Mouse (Mus musculus): ENCODE measurements around the gene Nr1d1. TPM values are rescaled to one million over a fixed set of nuclear protein-coding genes. Genes with fewer than 3 reads are reported as not detected.

The Nr1d1 gene
- polyA plus RNA-seq, 1 experiment = 4.1 TPM

DNA sequence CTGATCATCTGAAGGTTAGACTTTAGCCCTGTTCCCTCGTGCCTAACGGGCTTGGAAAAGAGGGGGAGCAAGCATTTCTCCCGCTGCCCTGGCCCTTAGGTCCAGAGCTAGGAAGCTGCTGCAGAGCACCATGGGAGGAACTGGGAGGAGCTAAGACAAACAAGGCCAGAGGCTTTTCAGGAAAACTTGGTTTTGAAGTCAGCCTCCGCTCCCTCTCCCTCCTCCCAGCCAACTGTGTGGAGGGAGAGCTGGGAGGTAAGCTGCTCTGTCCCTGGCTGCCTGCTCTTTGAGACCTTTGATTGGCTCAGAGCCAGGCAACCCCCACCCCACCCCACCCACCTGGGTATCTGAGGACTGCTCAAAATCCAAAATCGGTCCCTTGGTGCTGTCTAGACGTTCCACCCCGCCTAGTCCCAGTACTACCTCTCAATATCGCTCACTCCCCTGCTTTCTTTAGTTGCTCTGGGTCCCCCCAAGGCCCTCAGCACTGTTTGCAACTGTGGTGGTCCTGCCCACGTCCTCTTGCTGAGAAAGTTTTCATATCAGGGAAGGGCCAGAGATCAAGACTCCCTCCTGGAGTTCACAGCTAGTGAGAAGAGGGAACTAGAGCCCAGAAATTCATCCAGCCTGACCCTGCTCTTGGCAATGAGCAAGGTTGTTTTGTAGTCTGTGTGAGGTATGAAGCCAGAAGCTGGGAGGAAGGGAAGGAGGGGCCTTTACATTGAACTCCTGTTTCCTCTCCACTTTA lies 1.9 kb upstream of the Nr1d1 start:
- DNase-seq (ENCODE audit: low read depth) = peak; percentile 57

DNA sequence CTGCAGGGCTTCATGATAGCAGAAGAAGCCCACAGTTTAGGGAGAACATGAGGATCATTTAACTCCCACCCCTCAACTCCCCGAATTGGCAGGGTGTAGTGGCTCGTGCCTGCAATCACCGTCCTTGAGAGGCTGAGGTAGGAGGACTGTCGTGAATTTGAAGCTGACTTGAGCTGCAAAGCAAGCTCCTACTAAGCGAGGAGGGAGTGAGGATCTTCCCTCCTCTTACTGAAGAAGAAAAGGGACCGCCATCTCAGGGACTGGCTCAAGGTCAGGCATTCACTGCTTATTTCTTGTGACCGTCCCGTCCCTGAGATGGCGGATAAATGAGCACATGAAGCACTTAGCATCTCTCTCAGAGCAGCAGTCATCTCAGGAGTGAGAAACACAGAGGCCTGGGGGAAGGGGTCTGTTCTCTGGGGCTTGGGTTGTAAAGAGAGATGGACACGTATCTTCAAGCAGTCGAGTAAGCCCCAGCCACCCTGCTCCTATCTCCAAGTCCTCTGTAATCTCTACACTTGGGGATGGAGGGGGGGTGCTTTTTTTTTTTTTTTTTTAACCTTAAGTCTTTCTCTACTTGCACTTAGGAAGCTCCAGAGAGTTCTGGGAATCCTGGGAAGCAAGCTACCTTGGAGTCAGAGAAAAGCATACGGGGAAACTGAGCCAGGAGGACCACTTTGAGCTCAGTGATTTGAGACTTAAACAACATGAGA lies 1.1 kb upstream of the Nr1d1 start:
- no peak for DNase-seq (ENCODE audit: low read depth)
- no peak for TF ChIP-seq POLR2A (IDR thresholded peaks at IDR 0.05; ENCODE audit: borderline replicate concordance, extremely low read depth, insufficient read depth, insufficient read length, poor library complexity, severe bottlenecking)
- TF ChIP-seq CTCF (IDR thresholded peaks at IDR 0.05; ENCODE audit: borderline replicate concordance, extremely low read depth, insufficient read depth, insufficient read length) = no peak

More for the DNA sequence above, 1.9 kb upstream of the Nr1d1 start:
- no peak for TF ChIP-seq POLR2A (IDR thresholded peaks at IDR 0.05; ENCODE audit: borderline replicate concordance, extremely low read depth, insufficient read depth, insufficient read length, poor library complexity, severe bottlenecking)
- TF ChIP-seq CTCF (IDR thresholded peaks at IDR 0.05; ENCODE audit: borderline replicate concordance, extremely low read depth, insufficient read depth, insufficient read length) = no peak

DNA sequence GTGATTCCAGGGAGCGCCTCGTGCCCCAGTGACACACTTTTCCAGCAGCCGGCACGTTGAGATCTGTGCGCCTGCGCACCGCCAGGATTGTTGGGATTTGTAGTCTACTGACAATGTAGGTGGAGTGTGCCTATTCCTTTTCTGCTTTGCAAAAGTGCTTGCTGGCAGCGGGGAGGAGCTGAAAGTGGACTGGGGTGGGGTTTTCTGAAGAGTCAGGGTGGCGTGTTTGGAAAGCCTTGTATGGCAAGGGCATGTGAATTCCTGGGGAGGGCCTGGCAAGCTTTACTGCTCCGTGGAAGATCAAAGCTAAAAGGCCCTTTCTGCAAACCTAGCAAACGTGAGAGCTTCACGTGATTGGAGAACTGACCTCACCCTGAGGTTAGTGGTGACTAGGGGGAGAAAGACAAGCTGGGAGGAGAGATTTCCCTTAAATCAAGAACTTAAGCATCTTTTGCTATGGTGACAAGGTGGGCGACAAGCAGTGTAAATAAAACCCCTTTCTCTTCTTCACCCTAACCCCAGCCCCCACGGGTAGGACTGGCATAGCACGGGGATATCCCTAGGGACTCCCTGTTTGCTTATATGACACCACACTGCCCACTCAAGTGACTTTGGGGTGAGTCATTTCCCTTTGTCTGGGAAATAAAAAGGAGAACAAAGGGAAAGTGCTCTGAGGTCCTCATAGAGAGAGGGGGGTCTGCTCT lies 367 bp upstream of the Nr1d1 start:
- TF ChIP-seq CTCF (IDR thresholded peaks at IDR 0.05; ENCODE audit: borderline replicate concordance, extremely low read depth, insufficient read depth, insufficient read length) = no peak
- TF ChIP-seq POLR2A (IDR thresholded peaks at IDR 0.05; ENCODE audit: borderline replicate concordance, extremely low read depth, insufficient read depth, insufficient read length, poor library complexity, severe bottlenecking) = no peak
- peak; percentile 98 for DNase-seq (ENCODE audit: low read depth)

DNA sequence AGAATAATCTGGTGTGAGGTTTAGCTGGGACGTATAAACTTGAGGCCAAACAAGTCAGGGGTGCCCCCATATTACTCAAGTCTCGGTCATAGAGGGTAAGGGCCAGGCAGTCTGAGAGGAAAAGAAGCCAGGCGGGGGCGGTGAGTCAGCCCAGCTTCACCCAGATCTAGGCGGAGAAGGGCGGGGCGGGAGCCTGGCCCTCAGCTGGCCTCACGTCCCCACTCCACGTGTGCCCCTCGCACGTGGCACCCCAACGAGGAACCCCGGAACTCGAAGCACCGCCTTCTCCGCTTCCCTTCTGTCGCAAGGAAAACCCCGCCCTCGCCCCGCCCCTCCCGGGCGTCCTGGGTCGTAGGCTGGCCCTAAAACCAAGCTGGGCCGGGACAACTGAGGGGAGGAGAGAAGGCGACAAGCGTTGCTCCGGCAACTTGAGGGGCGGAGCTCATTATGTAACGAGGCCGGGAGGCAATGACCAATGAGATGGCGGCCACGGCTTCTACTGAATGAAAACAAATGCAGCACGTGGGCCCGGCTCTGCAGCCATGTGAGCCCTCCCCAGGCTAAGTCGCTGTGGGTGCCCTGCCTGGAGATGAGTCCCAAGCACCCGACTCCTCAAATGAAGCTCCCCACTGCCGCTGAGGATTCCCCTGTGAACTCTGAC lies 1.4 kb downstream of the Nr1d1 start:
- TF ChIP-seq CTCF (IDR thresholded peaks at IDR 0.05; ENCODE audit: borderline replicate concordance, extremely low read depth, insufficient read depth, insufficient read length) (no peak), POLR2A (IDR thresholded peaks at IDR 0.05; ENCODE audit: borderline replicate concordance, extremely low read depth, insufficient read depth, insufficient read length, poor library complexity, severe bottlenecking) (no peak)
- DNase-seq (ENCODE audit: low read depth) = peak; percentile 97

DNA sequence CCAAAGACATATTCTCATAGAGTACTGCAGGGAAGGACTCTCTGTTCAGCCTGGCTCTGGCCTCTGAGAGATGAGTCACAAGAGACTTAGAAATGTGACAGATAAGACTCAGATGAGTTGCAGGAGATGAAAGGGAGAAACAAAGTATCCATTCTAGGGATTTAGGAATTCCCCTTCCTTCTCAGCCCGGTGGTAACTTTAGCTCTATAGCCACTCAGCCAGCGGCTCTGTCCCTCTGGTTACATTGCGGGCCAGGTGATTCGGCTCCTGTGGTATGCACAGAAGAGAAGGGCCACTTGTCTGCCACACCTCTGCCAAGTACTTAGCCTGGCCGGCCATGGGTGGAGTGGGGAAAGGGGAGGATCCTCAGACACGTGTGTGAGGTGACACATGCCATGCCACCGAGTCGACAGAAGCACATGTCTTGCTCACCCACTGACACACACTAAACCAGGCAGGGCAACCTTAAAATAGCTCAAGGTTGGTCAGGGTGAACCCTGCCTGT lies 2.4 kb downstream of the Nr1d1 start:
- no peak for DNase-seq (ENCODE audit: low read depth)

DNA sequence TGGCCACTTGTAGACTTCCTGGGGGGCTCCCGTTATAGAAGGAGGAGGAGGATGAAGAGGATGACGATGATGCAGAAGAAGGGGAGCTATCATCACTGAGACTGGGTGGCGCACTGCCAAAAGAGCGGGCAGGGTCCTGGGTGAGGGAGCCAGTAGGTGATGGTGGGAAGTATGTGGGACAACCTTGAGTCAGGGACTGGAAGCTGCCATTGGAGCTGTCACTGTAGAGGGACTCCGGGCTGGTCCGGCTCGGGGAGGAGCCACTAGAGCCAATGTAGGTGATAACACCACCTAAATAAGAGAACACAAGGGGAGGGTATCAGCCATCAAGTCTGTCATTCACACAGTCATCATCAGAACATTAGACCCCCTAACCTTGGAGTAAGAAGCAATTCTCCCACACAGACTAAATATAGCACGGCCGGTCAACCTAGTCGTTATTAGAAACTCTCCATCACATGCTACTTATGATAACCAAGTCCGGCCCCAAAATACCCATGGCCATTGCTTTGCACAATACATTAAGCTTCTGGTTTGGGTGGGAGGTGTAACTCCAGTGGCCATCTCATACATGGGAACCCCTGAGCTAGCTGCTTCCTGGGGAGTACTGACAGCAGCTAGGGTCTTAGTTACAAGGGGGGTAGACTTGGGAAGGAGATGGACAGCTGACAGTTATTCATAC lies 3.1 kb downstream of the Nr1d1 start:
- no peak for DNase-seq (ENCODE audit: low read depth)
- no peak for TF ChIP-seq POLR2A (IDR thresholded peaks at IDR 0.05; ENCODE audit: borderline replicate concordance, extremely low read depth, insufficient read depth, insufficient read length, poor library complexity, severe bottlenecking)
- TF ChIP-seq CTCF (IDR thresholded peaks at IDR 0.05; ENCODE audit: borderline replicate concordance, extremely low read depth, insufficient read depth, insufficient read length) = no peak

More for the DNA sequence above, 2.4 kb downstream of the Nr1d1 start:
- TF ChIP-seq POLR2A (IDR thresholded peaks at IDR 0.05; ENCODE audit: borderline replicate concordance, extremely low read depth, insufficient read depth, insufficient read length, poor library complexity, severe bottlenecking) (no peak), CTCF (IDR thresholded peaks at IDR 0.05; ENCODE audit: borderline replicate concordance, extremely low read depth, insufficient read depth, insufficient read length) (no peak)

DNA sequence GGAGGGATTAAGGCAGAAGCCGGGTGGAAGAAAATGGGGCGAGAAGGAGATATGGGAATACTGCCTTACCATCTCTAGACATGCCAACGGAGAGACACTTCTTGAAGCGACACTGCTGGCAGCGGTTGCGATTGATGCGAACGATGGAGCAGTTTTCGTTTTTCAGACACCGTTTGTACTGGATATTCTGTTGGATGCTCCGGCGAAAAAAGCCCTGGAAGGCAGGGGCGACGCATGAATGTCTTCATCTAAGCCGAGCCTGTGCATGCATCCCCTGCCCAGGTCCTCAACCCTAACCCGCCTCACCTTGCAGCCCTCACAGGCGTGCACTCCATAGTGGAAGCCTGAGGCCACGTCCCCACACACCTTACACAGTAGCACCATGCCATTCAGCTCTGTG lies 4.0 kb downstream of the Nr1d1 start:
- no peak for DNase-seq (ENCODE audit: low read depth)
- TF ChIP-seq CTCF (IDR thresholded peaks at IDR 0.05; ENCODE audit: borderline replicate concordance, extremely low read depth, insufficient read depth, insufficient read length) (no peak), POLR2A (IDR thresholded peaks at IDR 0.05; ENCODE audit: borderline replicate concordance, extremely low read depth, insufficient read depth, insufficient read length, poor library complexity, severe bottlenecking) (no peak)

DNA sequence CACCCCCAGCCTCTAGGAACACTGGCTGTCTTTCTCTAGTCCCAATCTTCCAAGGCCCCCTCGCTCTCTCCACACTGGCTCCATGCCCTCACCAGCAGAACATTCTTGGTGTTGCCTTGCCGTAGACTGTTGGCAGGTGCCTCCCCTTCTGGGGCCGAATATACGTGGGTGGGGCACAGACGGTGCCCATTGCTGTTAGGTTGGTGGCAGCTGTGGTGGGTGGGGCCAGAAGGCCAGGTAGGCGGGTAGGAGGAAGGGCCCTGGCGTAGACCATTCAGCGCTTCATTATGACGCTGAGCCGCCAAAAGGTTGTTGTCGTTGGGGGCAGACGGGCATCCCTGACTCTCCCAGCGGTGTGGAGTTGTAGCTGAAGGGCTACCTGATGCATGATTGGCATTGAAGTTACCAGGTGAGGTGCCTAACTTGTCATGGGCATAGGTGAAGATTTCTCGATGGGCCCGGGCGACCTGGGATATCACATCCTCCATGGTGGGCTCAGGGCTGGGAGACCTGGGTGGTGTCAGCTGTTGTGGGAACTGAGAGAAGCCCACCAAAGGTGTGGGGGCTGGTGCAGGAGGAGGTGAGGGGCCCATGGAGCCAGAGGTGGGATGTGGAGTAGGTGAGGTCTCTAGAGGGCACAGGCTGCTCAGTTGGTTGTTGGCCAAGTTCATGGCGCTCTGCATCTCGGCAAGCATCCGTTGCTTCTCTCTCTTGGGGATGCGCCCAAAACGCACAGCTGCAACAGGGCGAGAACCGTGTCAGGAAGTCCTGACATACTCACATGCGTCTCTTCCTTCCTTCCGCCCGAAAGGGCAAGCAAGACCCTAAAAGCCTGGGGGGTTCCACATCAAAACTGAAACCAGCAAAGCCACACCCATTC lies 4.8 kb downstream of the Nr1d1 start:
- no peak for DNase-seq (ENCODE audit: low read depth)

DNA sequence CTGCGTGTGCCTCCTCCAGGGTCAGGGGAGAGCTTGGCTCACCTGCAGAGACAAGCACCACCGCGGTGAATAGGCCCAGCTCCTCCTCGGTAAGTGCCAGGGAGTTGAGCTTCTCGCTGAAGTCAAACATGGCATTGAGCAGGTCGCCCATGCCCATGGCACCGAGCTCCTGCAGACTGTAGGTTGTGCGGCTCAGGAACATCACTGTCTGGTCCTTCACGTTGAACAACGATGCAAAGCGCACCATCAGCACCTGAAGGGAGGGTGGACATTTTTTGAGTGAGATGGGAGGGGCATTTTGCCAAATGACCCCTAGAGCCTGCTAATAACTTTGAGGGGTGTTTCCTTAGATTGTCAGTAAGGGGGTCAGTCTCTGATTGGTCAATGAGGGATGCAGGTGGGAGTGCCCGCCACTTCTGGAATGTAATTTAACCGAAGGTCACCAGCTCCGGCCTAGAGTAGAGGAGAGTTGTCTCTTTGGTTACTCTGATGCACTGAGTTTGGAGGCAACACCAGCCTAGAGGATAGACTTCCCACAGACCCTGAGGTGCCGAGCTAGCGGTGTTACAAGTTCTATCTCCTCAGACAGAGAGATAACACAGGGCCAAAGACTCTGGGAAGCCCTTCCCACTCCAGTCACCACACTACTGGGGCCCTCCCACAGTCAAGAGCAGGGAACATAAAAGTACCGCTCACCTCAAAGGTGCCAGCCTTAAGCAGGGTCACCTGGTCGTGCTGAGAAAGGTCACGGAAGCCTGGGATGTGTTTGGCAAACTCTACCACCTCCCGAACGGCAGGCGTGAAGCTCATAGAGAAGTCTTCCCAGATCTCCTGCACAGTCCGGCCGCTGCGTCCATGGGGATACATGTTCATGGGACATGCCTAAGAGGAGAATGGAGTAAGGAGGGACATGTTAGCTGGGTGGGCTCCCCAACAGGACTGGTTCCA lies 5.9 kb downstream of the Nr1d1 start:
- DNase-seq (ENCODE audit: low read depth) = no peak
- TF ChIP-seq POLR2A (IDR thresholded peaks at IDR 0.05; ENCODE audit: borderline replicate concordance, extremely low read depth, insufficient read depth, insufficient read length, poor library complexity, severe bottlenecking) (no peak), CTCF (IDR thresholded peaks at IDR 0.05; ENCODE audit: borderline replicate concordance, extremely low read depth, insufficient read depth, insufficient read length) (no peak)

More for the DNA sequence above, 4.8 kb downstream of the Nr1d1 start:
- TF ChIP-seq POLR2A (IDR thresholded peaks at IDR 0.05; ENCODE audit: borderline replicate concordance, extremely low read depth, insufficient read depth, insufficient read length, poor library complexity, severe bottlenecking) = no peak
- no peak for TF ChIP-seq CTCF (IDR thresholded peaks at IDR 0.05; ENCODE audit: borderline replicate concordance, extremely low read depth, insufficient read depth, insufficient read length)
